Mouse (Mus musculus) testis, adult 2 months (tissue): ENCODE results near the gene Brk1. TPM values are rescaled to one million over a fixed set of nuclear protein-coding genes. Genes with fewer than 3 reads are reported as not detected.
A peak's percentile ranks its signal among the peaks of the same experiment; 100 is the strongest.

Experiments used
- H3K27ac ChIP-seq: fragments of 200-500 bp; 2 replicates; pipeline ENCODE4 v1.5.1; 2012; ENCODE audit warnings: low read depth, low read length; ENCODE audit not compliant: control insufficient read depth, insufficient read depth
- H3K27me3 ChIP-seq: fragments of 200-500 bp; 2 replicates; pipeline ENCODE4 v1.6.1; 2012; ENCODE audit warnings: mild to moderate bottlenecking, low read length, moderate library complexity; ENCODE audit not compliant: control insufficient read depth, insufficient read depth
- H3K36me3 ChIP-seq: fragments of 200-500 bp; 2 replicates; pipeline ENCODE4 v1.6.1; 2012; ENCODE audit warnings: mild to moderate bottlenecking, low read length; ENCODE audit not compliant: control insufficient read depth, insufficient read depth
- H3K4me1 ChIP-seq: fragments of 200-500 bp; 2 replicates; pipeline ENCODE4 v1.6.1; 2012; ENCODE audit warnings: low read length; ENCODE audit not compliant: control insufficient read depth, insufficient read depth
- H3K4me3 ChIP-seq: fragments of 200-500 bp; 2 replicates; pipeline ENCODE4 v1.5.1; 2012; ENCODE audit warnings: low read depth, mild to moderate bottlenecking, low read length, moderate library complexity, mixed read lengths; ENCODE audit not compliant: control insufficient read depth
- CTCF ChIP-seq: fragments of 200-500 bp; IDR thresholded peaks from 2 replicates; pipeline ENCODE4 v1.5.1; 2012; ENCODE audit warnings: low read depth, mild to moderate bottlenecking, inconsistent platforms, low read length, moderate library complexity; ENCODE audit not compliant: control insufficient read depth, insufficient read depth, insufficient replicate concordance
- POLR2A ChIP-seq: fragments of 200-500 bp; IDR thresholded peaks from 2 replicates; pipeline ENCODE4 v1.6.1; 2012; ENCODE audit warnings: low read depth, mild to moderate bottlenecking, inconsistent platforms, low read length, moderate library complexity; ENCODE audit not compliant: control insufficient read depth
- polyA plus RNA-seq: library from polyadenylated mRNA; depleted of rRNA; stranded (reverse); fragments of >200 nt; gene quantifications from 2 replicates; pipeline ENCODE4 v1.2.3, GENCODE M21; 2012

Brk1 gene
- polyA plus RNA-seq, 1 experiment = 70.2 TPM

- Histone ChIP-seq H3K4me3 (no peak overlapping the region), H3K4me1 (no peaks in the 10 kb centered on the region), H3K27me3 (no peaks in the 10 kb centered on the region), H3K36me3 (peaks cover 4% of the 10 kb centered on the region), H3K27ac (no peak overlapping the region)
- no peak for TF ChIP-seq POLR2A
- no peak for TF ChIP-seq CTCF
These were observed 17.9 kb upstream of the Brk1 start for GRCm38 (mm10) chr6:113586466-113587183.

DNA sequence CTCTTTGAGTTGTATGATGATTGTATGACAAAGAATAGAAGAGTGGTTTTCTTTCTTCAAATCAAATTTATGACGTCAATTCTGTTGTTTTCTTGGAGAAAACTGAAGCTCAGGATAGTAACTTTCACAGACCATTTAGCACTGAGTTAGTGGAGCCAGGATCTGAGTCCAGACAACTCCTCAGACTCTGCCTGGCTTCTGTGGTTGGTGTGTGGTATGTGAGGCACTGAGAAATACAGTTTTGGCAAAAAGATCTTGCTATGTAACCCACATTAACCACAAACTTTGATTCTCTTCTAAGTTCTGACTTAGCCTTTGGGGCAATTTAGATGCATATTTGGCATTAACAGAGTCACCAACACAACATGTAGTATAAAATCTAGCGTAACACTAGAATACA is 11.9 kb upstream of the Brk1 start:
- H3K27ac ChIP-seq = no peak overlapping the region
- no peak overlapping the region for H3K4me3 ChIP-seq
- H3K27me3 ChIP-seq = no peaks in the 10 kb centered on the region
- no peaks in the 10 kb centered on the region for H3K4me1 ChIP-seq
- H3K36me3 ChIP-seq = no peaks in the 10 kb centered on the region
- no peak for TF ChIP-seq POLR2A
- TF ChIP-seq CTCF = no peak

DNA sequence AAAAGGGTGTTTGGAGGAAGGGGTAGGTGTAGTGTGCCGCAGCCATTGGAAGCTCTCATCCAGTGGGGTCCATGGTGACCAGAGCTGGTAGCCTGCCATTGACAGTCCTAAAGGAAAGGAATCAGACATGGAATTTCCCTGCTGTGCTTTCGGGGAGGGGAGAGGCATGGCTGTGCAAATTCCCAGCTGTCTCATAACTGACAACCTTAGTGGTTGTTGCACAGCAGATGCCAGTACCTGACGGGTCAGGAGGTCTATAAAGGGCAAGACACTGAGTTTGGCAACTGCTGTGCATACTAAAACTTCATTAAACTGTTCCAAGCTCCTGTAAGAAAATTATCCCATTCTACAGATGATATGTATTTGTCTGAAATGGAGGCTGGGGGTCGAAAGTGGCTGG is 6.6 kb upstream of the Brk1 start:
- TF ChIP-seq CTCF (no peak), POLR2A (no peak)
- Histone ChIP-seq H3K4me1 (peaks cover 5% of the 10 kb centered on the region), H3K4me3 (peak overlapping the region; percentile 25), H3K27me3 (no peaks in the 10 kb centered on the region), H3K27ac (no peak overlapping the region), H3K36me3 (peaks cover 6% of the 10 kb centered on the region)

DNA sequence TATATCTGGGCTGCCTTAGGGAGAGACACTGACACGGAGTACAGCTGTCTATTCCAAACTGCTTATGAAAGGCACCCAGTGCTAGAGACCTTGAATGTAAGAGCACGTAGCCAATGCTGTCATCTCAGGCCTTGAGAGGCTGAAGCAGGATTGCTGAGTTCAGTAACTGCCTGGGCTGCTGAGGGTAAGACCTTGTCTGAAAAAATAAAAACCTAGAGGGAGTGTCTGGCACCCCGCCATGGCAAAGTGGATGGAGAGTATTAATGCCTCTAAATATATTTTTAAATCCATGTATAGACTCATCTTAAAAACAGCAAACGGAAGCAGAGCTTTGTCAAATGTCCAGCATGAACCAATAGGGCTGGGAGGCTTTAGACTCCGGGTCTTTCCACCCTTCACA is 4.7 kb upstream of the Brk1 start:
- peak overlapping the region; percentile 83 for H3K27ac ChIP-seq

DNA sequence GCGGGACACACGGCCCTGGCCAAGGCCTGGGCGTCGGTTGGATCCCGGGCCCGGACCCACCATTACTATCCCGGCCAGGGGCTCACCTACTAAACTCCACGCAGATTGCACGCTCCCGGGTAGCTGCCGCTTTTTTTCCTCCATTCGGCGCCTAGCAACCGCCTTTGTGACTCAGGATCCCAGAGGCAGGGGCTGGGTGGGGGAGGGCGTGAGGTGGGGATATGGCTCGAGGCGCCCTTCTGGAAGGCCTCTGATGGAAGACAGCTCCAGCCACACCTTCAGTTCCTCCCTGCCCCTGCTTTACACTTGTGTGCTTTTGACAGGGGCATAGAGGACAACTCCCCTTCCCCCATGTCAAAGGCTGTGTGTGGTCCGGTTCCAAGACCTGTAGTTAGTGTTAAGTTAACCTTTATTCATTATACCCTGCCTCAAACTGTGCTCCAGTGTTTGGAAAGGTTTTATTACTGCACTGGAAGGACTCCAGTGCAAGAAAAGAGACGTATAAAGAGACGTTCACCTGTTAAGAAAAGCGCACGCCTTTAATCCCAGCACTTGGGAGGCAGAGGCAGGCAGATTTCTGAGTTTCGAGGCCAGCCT is 3.9 kb upstream of the Brk1 start, which contains the start of gene Fancd2os:
Fancd2os (minus strand) TSS at position 173 of the 597 bp plus-strand sequence.
- TF ChIP-seq CTCF (no peak), POLR2A (peak; percentile 61; the same call in 1 of the 2 replicates)
- H3K36me3 ChIP-seq = peaks cover 6% of the 10 kb centered on the region
- H3K27ac ChIP-seq = peak within 1 kb of the TSS; percentile 83
- H3K27me3 ChIP-seq = no peaks in the 10 kb centered on the region
- peak within 1 kb of the TSS; percentile 84 for H3K4me3 ChIP-seq
- H3K4me1 ChIP-seq = peaks cover 5% of the 10 kb centered on the region

More for the DNA sequence above, 4.7 kb upstream of the Brk1 start:
- peaks cover 5% of the 10 kb centered on the region for H3K4me1 ChIP-seq
- peak overlapping the region; percentile 84 for H3K4me3 ChIP-seq
- no peak for TF ChIP-seq POLR2A
- no peak for TF ChIP-seq CTCF
- H3K27me3 ChIP-seq = no peaks in the 10 kb centered on the region
- peaks cover 6% of the 10 kb centered on the region for H3K36me3 ChIP-seq

DNA sequence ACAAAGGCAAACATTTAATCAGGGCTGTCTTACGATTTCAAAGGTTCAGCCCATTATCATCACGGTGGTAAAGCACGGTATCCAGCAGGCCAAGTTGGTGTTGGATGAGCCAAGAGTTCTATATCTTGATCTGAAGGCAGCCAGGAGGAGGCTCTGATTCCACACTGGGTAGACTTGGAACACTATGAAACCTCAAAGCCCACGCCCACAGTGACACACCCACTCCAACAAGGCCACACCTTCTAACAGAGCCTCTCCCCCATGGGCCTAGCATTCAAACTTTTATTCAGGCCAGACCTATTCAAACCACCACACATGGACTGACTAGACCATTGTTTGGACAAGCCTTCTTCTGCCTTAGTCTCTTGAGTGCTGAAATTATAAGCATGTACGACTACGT is 1.8 kb upstream of the Brk1 start:
- no peaks in the 10 kb centered on the region for H3K27me3 ChIP-seq
- peak overlapping the region; percentile 83 for H3K4me3 ChIP-seq
- TF ChIP-seq CTCF (no peak), POLR2A (no peak)
- peaks cover 7% of the 10 kb centered on the region for H3K36me3 ChIP-seq
- H3K27ac ChIP-seq = peak overlapping the region; percentile 42
- peaks cover 5% of the 10 kb centered on the region for H3K4me1 ChIP-seq

DNA sequence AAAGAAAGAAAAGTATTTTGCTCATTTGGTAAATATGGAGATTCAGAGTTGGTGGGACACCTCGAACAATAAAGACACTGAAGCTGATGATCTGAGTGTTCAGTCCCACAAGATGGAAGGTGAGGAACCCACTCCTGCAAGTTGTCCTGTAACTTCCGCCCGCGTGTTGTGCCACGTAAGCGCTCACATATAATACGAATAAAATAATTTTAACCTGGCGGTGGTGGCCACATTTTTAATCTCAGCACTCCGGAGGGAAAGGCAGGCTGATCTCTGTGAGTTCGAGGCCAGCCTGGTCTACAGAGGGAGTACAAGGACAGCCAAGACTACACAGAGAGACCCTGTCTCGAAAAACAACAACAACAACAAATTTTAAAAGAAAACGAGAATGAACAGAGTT is 579 bp upstream of the Brk1 start:
- Histone ChIP-seq H3K4me1 (peaks cover 7% of the 10 kb centered on the region), H3K27ac (peak overlapping the region; percentile 54), H3K27me3 (no peaks in the 10 kb centered on the region), H3K36me3 (peaks cover 4% of the 10 kb centered on the region), H3K4me3 (peak overlapping the region; percentile 98)
- TF ChIP-seq POLR2A = no peak
- TF ChIP-seq CTCF = no peak
